Mouse (Mus musculus): Measurements from ENCODE around the gene Gm8229. TPM values are rescaled to one million over a fixed set of nuclear protein-coding genes. Genes with fewer than 3 reads are reported as not detected.
"Not testable (repeated sequence)": the region's sequence is repeated elsewhere in the genome, so short reads cannot be mapped to it uniquely, and the experiment has no call there.

Gm8229 gene
- not detected for total RNA-seq (2021)

DNA sequence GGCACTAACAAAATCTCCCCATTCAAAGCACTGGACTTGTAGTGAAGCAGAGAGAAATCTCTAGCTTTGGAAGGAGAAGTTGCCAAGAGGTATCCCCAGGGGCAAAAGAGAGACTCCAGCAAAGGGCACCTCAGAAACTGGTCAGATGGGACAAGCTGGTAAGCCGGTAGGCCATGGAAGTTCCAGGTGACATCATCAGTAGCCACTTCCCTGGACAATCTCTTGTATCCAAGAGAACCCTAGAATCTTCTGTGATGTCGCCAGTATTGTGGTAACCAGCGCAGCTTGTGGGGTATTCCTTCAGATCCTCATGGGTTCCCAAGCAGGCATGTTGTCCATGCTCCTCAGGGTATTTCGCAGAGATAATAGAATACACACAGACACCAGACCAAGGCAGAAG, at the start of gene Gm8229:
Gene Gm8229, plus strand, starts transcription at position 301 of the 400 bp plus-strand sequence.
- DNase-seq = not testable (repeated sequence)

DNA sequence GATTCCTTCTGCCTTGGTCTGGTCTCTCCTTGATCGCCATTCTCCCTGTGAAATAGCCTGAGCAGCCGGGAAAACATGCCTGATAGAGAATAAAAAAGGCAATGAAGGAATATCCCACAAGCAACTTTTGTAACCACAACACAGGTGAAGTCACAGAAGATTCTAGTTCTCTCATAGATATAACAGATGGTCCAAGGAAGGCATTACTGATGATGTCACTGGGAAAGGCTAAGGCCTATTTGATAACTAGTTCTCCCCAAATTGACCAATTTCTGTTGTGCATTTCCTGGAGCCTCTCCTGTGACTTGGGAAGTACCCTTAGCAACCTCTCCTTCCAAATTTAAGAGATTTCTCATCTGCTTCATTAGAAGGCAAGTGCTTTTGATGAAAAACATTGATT, 26.7 kb upstream of the Gm8229 start, which contains the start of gene Gm5930:
Gene Gm5930, minus strand, starts transcription at position 101 of the 400 bp plus-strand sequence.
- not testable (repeated sequence) for DNase-seq

DNA sequence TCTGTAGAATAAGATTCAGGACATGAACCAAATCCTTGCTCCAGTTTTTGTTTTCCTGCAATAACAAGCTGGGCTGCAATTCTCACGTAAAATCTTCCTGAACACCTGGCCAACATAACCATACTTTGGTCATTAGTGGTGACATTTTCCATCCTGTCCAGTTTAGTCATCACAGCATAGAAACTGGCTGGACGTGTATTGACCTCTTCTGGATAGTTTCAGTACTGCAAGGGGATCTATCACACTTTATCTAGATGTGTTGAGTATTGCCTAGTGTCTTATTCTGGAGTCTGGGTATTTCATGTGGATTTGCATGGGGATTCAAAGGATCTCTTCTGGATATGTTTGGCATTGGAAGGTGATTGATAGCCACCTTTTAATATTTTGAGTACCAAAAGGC, 3.7 kb upstream of the Gm8229 start:
- not testable (repeated sequence) for DNase-seq

DNA sequence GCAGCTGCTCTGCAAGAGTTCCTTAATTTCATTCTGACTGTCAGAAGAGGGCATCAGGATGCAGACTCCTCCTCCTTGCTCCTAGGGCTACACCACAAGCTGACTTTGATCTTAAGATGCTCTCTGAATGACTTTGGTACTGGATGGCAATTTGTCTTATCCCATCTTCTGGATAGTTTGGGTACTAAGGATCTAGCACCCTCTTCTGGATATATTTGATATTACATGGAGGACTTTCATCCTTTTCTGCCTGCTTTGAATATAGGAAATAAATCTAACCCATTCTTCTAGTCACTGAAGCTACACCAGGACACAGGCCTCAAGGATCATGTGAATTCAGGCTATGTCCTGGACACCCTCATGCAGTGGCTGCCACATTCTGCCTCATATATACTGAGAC, 2.9 kb upstream of the Gm8229 start:
- DNase-seq = not testable (repeated sequence)

DNA sequence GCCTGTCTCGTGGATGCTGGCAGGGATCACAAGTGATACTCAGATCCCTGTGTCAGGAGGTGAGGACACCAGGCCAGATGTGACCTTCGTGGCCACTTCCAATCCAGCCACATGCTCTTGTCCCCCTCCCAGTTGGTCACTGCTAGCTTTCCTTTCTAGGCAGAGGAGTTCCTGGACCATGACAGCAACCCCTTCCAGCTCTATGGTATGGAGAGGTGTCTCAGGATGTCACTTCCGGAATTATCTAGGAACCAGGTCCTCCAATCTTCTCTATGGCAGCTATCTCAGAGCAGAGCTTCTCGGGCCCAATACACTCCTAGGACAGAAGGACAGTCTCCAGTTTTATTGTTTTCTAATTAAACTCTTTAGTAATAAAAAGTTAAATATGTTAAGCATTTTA, 19.1 kb downstream of the Gm8229 start:
- not testable (repeated sequence) for DNase-seq

DNA sequence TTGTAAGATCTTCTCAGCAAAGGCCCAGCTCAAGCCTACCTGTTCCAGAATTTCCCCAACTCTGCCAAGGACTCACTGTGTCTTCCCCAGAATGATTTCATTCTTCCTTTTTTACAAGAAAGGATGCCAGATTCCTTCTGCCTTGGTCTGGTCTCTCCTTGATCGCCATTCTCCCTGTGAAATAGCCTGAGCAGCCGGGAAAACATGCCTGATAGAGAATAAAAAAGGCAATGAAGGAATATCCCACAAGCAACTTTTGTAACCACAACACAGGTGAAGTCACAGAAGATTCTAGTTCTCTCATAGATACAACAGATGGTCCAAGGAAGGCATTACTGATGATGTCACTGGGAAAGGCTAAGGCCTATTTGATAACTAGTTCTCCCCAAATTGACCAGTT, 45.4 kb downstream of the Gm8229 start, which contains the start of gene Gm3371:
Gene Gm3371, minus strand, starts transcription at position 101 of the 400 bp plus-strand sequence.
- DNase-seq = not testable (repeated sequence)

Other genes with a start within 250 kb of the Gm8229 start
- gene Gm3327, start 241.5 kb upstream of the Gm8229 start, total RNA-seq (2021) = not detected
- gene Gm8212, start 167.7 kb upstream of the Gm8229 start, total RNA-seq (2021) = not detected
- not detected for gene 4930503E14Rik, start 152.1 kb upstream of the Gm8229 start, total RNA-seq (2021)
- not detected for gene Gm8220, start 79.8 kb upstream of the Gm8229 start, total RNA-seq (2021)
- gene Gm5930, start 26.8 kb upstream of the Gm8229 start, total RNA-seq (2021) = not detected
- gene Gm3371, start 45.3 kb downstream of the Gm8229 start, total RNA-seq (2021) = not detected
- not detected for gene Gm8232, start 68.3 kb downstream of the Gm8229 start, total RNA-seq (2021)
- not detected for gene BC061237, start 127.1 kb downstream of the Gm8229 start, total RNA-seq (2021)
- gene Gm17093, start 152.9 kb downstream of the Gm8229 start, total RNA-seq (2021) = not detected
- gene Gm8247, start 217.8 kb downstream of the Gm8229 start, total RNA-seq (2021) = not detected

Data from heart, postnatal 4 days (tissue).